Mouse (Mus musculus) stomach, postnatal 0 days (tissue): ENCODE measurements around the gene Ntng2.

ENCODE experiments used
- CTCF ChIP-seq: IDR thresholded peaks from 2 replicates; pipeline ENCODE4 v1.5.1; 2016; ENCODE audit warnings: antibody characterized with exemption, low read depth, mild to moderate bottlenecking, moderate library complexity
- EP300 ChIP-seq: optimal IDR thresholded peaks from 2 replicates; pipeline ENCODE3; 2016; ENCODE audit warnings: antibody characterized with exemption

DNA sequence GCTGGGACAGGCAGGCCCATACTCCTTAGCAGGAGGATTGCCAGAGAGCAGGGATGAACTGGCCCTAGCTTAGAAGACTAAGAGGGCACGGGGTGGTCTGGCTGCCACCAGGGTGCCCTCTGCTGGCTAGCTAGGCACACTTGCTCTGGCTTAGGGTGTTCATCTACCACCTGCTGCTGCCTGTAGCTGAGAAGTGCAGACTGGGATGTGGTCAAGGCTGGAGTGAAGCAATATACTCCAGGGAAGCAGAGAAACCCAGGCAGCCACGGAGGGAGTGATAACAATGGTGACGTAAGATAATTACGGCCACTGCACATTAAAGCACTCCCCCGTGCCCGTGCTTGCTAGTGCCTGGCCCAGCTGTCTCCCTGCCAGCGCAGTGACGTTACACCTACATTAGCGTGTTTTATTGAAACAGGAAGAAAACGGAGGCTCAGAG, 7.4 kb downstream of the Ntng2 start:
- TF ChIP-seq CTCF (peak; percentile 65), EP300 (no peak)
